25 mouse cellular contexts compared by ENCODE assay signal in genomic region chr5:114275991-114276390, GRCm38 (mm10). TPM values are rescaled to one million over a fixed set of nuclear protein-coding genes. Genes with fewer than 3 reads are reported as not detected.
DNase-seq lines count a peak whose midpoint lies in the region; ATAC-seq lines count a peak whose summit lies in the region.
"Had no signal": no experiment of that assay in that cellular context is flagged by ENCODE, and none has a peak within 500 bp of the region (broad histone marks: within the 10 kb centered on the region; RNA-seq: fewer than 3 reads in every experiment).

No protein-coding gene starts in this region.

- H3K4me1 ChIP-seq in hindbrain, embryonic 13.5 days (replicated peaks) = peaks cover 44% of the 10 kb centered on the region
- H3K4me1 ChIP-seq in hindbrain, embryonic 11.5 days (replicated peaks; ENCODE audit: control insufficient read depth, insufficient read depth, low read length) = peaks cover 14% of the 10 kb centered on the region
- peaks cover 44% of the 10 kb centered on the region for H3K4me1 ChIP-seq in midbrain, embryonic 11.5 days (ENCODE audit: control insufficient read depth, insufficient read depth, low read length)
- peaks cover 37% of the 10 kb centered on the region for H3K4me1 ChIP-seq in midbrain, embryonic 15.5 days

- peak; percentile 21 for DNase-seq in embryo, embryonic 10.5 days (ENCODE audit: low spot score)
- no peak for DNase-seq in embryo, embryonic 9.5 days (ENCODE audit: extremely low spot score)
- no peak for DNase-seq in hindbrain, embryonic 11.5 days (ENCODE audit: low spot score)
- DNase-seq in midbrain, embryonic 11.5 days (ENCODE audit: low spot score, missing footprints) = peak; percentile 91
- DNase-seq in urinary bladder, adult 2 months (ENCODE audit: low spot score) = no peak
- DNase-seq: adrenal gland, adult 8-10 months; adrenal gland, postnatal 14 days; adrenal gland, postnatal 36 days; B cell, adult 2 months; cerebellum, adult 11-12 months; cerebellum, adult 2 months; cerebellum, adult 9-10 months; cerebellum, postnatal 10 days; cerebellum, postnatal 25 days; embryo, embryonic 11 days; forebrain, postnatal 0 days had no signal

- H3K36me3 ChIP-seq in hindbrain, embryonic 13.5 days = no peaks in the 10 kb centered on the region
- H3K36me3 ChIP-seq in hindbrain, embryonic 11.5 days (ENCODE audit: control insufficient read depth, insufficient read depth, low read length) = no peaks in the 10 kb centered on the region
- no peaks in the 10 kb centered on the region for H3K36me3 ChIP-seq in midbrain, embryonic 11.5 days (ENCODE audit: control insufficient read depth, insufficient read depth, low read length)
- H3K36me3 ChIP-seq in midbrain, embryonic 15.5 days (replicated peaks) = no peaks in the 10 kb centered on the region
- H3K36me3 ChIP-seq: embryonic facial prominence, embryonic 10.5 days; embryonic facial prominence, embryonic 12.5 days; forebrain, embryonic 15.5 days had no signal

- no peaks in the 10 kb centered on the region for H3K9me3 ChIP-seq in hindbrain, embryonic 13.5 days
- no peaks in the 10 kb centered on the region for H3K9me3 ChIP-seq in hindbrain, embryonic 11.5 days (ENCODE audit: control insufficient read depth, low read length)
- no peaks in the 10 kb centered on the region for H3K9me3 ChIP-seq in midbrain, embryonic 11.5 days (ENCODE audit: control insufficient read depth, low read length)
- no peaks in the 10 kb centered on the region for H3K9me3 ChIP-seq in midbrain, embryonic 15.5 days
- H3K9me3 ChIP-seq: embryonic facial prominence, embryonic 10.5 days; embryonic facial prominence, embryonic 12.5 days; forebrain, embryonic 13.5 days; forebrain, embryonic 15.5 days had no signal

- peaks cover 88% of the 10 kb centered on the region for H3K27me3 ChIP-seq in hindbrain, embryonic 13.5 days
- H3K27me3 ChIP-seq in hindbrain, embryonic 11.5 days (ENCODE audit: control insufficient read depth, insufficient read depth, low read length) = peaks cover 75% of the 10 kb centered on the region
- H3K27me3 ChIP-seq in midbrain, embryonic 11.5 days (ENCODE audit: control insufficient read depth, insufficient read depth, low read length) = peaks cover 71% of the 10 kb centered on the region
- peaks cover 66% of the 10 kb centered on the region for H3K27me3 ChIP-seq in midbrain, embryonic 15.5 days (replicated peaks)

- 18% methylated on average over 16 of the region's 16 CpGs for WGBS in hindbrain, embryonic 13.5 days
- 21% methylated on average over 16 of the region's 16 CpGs for WGBS in hindbrain, embryonic 11.5 days
- 16% methylated on average over 16 of the region's 16 CpGs for WGBS in midbrain, embryonic 11.5 days
- WGBS in midbrain, embryonic 15.5 days = 19% methylated on average over 16 of the region's 16 CpGs

- no peak overlapping the region for H3K27ac ChIP-seq in hindbrain, embryonic 13.5 days
- no peak overlapping the region for H3K27ac ChIP-seq in hindbrain, embryonic 11.5 days (ENCODE audit: low read depth, low read length)
- no peak overlapping the region for H3K27ac ChIP-seq in midbrain, embryonic 11.5 days (ENCODE audit: low read depth, low read length)
- H3K27ac ChIP-seq in midbrain, embryonic 15.5 days = no peak overlapping the region
- H3K27ac ChIP-seq: embryonic facial prominence, embryonic 10.5 days; embryonic facial prominence, embryonic 12.5 days; forebrain, embryonic 13.5 days; forebrain, embryonic 15.5 days had no signal

- peak overlapping the region; percentile 29; the same call in 1 of the 2 replicates for H3K9ac ChIP-seq in hindbrain, embryonic 13.5 days
- no peak overlapping the region for H3K9ac ChIP-seq in hindbrain, embryonic 11.5 days (ENCODE audit: low read depth, low read length)
- no peak overlapping the region for H3K9ac ChIP-seq in midbrain, embryonic 11.5 days (ENCODE audit: low read length)
- no peak overlapping the region for H3K9ac ChIP-seq in midbrain, embryonic 15.5 days
- H3K9ac ChIP-seq: embryonic facial prominence, embryonic 12.5 days; forebrain, embryonic 13.5 days; forebrain, embryonic 15.5 days; forebrain, postnatal 0 days had no signal

- no peak overlapping the region for H3K4me2 ChIP-seq in hindbrain, embryonic 13.5 days
- no peak overlapping the region for H3K4me2 ChIP-seq in hindbrain, embryonic 11.5 days (replicated peaks; ENCODE audit: low read depth, low read length)
- H3K4me2 ChIP-seq in midbrain, embryonic 11.5 days = no peak overlapping the region
- H3K4me2 ChIP-seq in midbrain, embryonic 15.5 days = no peak overlapping the region
- H3K4me2 ChIP-seq: embryonic facial prominence, embryonic 12.5 days; forebrain, embryonic 13.5 days; forebrain, embryonic 15.5 days had no signal

- H3K4me3 ChIP-seq in hindbrain, embryonic 13.5 days = no peak overlapping the region
- H3K4me3 ChIP-seq in hindbrain, embryonic 11.5 days (ENCODE audit: low read depth, low read length) = no peak overlapping the region
- H3K4me3 ChIP-seq in midbrain, embryonic 11.5 days (ENCODE audit: low read depth, low read length) = no peak overlapping the region
- no peak overlapping the region for H3K4me3 ChIP-seq in midbrain, embryonic 15.5 days
- H3K4me3 ChIP-seq: embryonic facial prominence, embryonic 10.5 days; embryonic facial prominence, embryonic 12.5 days; forebrain, embryonic 15.5 days had no signal

- no peak for ATAC-seq in hindbrain, embryonic 13.5 days (ENCODE audit: low FRiP score)
- no peak for ATAC-seq in hindbrain, embryonic 11.5 days (ENCODE audit: low FRiP score)
- ATAC-seq in midbrain, embryonic 11.5 days (ENCODE audit: low FRiP score) = no peak
- ATAC-seq in midbrain, embryonic 15.5 days (replicated peaks) = no peak
- ATAC-seq: activated CD4-positive, CD25-positive, alpha-beta regulatory T cell, adult 4 months; CD4-positive, CD25-positive, alpha-beta regulatory T cell, adult 4 months; forebrain, embryonic 13.5 days; forebrain, embryonic 15.5 days; forebrain, postnatal 0 days had no signal

RNA-seq across cellular contexts. Expression of gene Foxn4, which starts 2.4 kb away (rescaled TPM):
- 1.0 and 2.9 TPM in 2 replicates for polyA plus RNA-seq in hindbrain, embryonic 13.5 days (2015; fragmentation: Nextera tagmentation; extraction: Ambion mirVana)
- 3.0 and 3.4 TPM in 2 replicates for polyA plus RNA-seq in hindbrain, embryonic 11.5 days (2014; fragmentation: Nextera tagmentation; extraction: Ambion mirVana)
- polyA plus RNA-seq in midbrain, embryonic 11.5 days (2014; fragmentation: Nextera tagmentation; extraction: Ambion mirVana) = 6.5 and 6.9 TPM in 2 replicates
- polyA plus RNA-seq in midbrain, embryonic 15.5 days (2015; fragmentation: Nextera tagmentation; extraction: Ambion mirVana) = 0.88 and 0.89 TPM in 2 replicates
- polyA plus RNA-seq in urinary bladder, adult 2 months (2012; rRNA removed) = not detected in 2 replicates
- polyA plus RNA-seq: activated CD4-positive, CD25-positive, alpha-beta regulatory T cell, adult 4 months; CD4-positive, CD25-positive, alpha-beta regulatory T cell, adult 4 months; cerebellum, adult 2 months; cortical plate, adult 2 months had no signal

RNA-seq across cellular contexts. Expression of gene Myo1h, which starts 13.0 kb away (rescaled TPM):
- 0.93 and 1.3 TPM in 2 replicates for polyA plus RNA-seq in hindbrain, embryonic 13.5 days (2015; fragmentation: Nextera tagmentation; extraction: Ambion mirVana)
- polyA plus RNA-seq in hindbrain, embryonic 11.5 days (2014; fragmentation: Nextera tagmentation; extraction: Ambion mirVana) = 0.59 and 0.96 TPM in 2 replicates
- polyA plus RNA-seq in midbrain, embryonic 11.5 days (2014; fragmentation: Nextera tagmentation; extraction: Ambion mirVana) = 0.45 and 0.66 TPM in 2 replicates
- polyA plus RNA-seq in midbrain, embryonic 15.5 days (2015; fragmentation: Nextera tagmentation; extraction: Ambion mirVana) = 0.69 and 1.1 TPM in 2 replicates
- 2.8 and 3.1 TPM in 2 replicates for polyA plus RNA-seq in urinary bladder, adult 2 months (2012; rRNA removed)

Comparison
In these comparisons a context has a peak if more than half of its experiments do, and no peak if none do; other contexts are left out.
1. DNase-seq: peak in embryo, embryonic 10.5 days (single experiment) and midbrain, embryonic 11.5 days (single experiment); none in embryo, embryonic 9.5 days (single experiment), hindbrain, embryonic 11.5 days (single experiment) and urinary bladder, adult 2 months (single experiment).